Mouse (Mus musculus): Measurements from ENCODE around the gene Hba-x. TPM values are rescaled to one million over a fixed set of nuclear protein-coding genes. Genes with fewer than 3 reads are reported as not detected.

Gene Hba-x
- polyA plus RNA-seq, 1 experiment from 2014 or later, result 4,268 TPM

- DNase-seq (ENCODE audit: extremely low spot score, low spot score), result peak; percentile 92
- H3K4me1 ChIP-seq, result peaks cover 16% of the 10 kb centered on the region; the same call in 1 of the 2 replicates
- peak overlapping the region; percentile 22; the same call in 1 of the 2 replicates for H3K4me3 ChIP-seq
- no peaks in the 10 kb centered on the region for H3K9me3 ChIP-seq
- H3K36me3 ChIP-seq (replicated peaks), result no peaks in the 10 kb centered on the region
- 14% methylated on average over 15 of the region's 15 CpGs for WGBS
- 0 out of 2 replicates have a peak, but pooled peaks cover 5% of the 10 kb centered on the region for H3K27me3 ChIP-seq (ENCODE audit: poor library complexity, severe bottlenecking)
- 0 out of 2 replicates have a peak overlapping the region, but pooled peaks have one; percentile 9 for H3K27ac ChIP-seq
Measured at GRCm38 (mm10) chr11:32324609-32325008, 48.4 kb downstream of the Hba-x start.

Other genes with a start within 250 kb of the Hba-x start
- gene Il9r, start 76.1 kb upstream of the Hba-x start, polyA plus RNA-seq (2016; fragmentation: Nextera tagmentation; extraction: Ambion mirVana), result not detected in 2 replicates
- gene Snrnp25, start 71.0 kb upstream of the Hba-x start, polyA plus RNA-seq (2016; fragmentation: Nextera tagmentation; extraction: Ambion mirVana), result 118 and 120 TPM in 2 replicates
- 21.9 and 22.9 TPM in 2 replicates for gene Rhbdf1, start 54.1 kb upstream of the Hba-x start, polyA plus RNA-seq (2016; fragmentation: Nextera tagmentation; extraction: Ambion mirVana)
- gene Mpg, start 49.9 kb upstream of the Hba-x start, polyA plus RNA-seq (2016; fragmentation: Nextera tagmentation; extraction: Ambion mirVana), result 31.0 and 31.2 TPM in 2 replicates
- 48.3 and 48.6 TPM in 2 replicates for gene Nprl3, start 8.7 kb upstream of the Hba-x start, polyA plus RNA-seq (2016; fragmentation: Nextera tagmentation; extraction: Ambion mirVana)
- 2,180 and 3,072 TPM in 2 replicates for gene Hba-a1, start 7.1 kb downstream of the Hba-x start, polyA plus RNA-seq (2016; fragmentation: Nextera tagmentation; extraction: Ambion mirVana)
- 6.1 and 10.1 TPM in 2 replicates for gene Hbq1b, start 10.6 kb downstream of the Hba-x start, polyA plus RNA-seq (2016; fragmentation: Nextera tagmentation; extraction: Ambion mirVana)
- 3,944 and 5,635 TPM in 2 replicates for gene Hba-a2, start 20.1 kb downstream of the Hba-x start, polyA plus RNA-seq (2016; fragmentation: Nextera tagmentation; extraction: Ambion mirVana)
- not detected in 2 replicates for gene Hbq1a, start 23.7 kb downstream of the Hba-x start, polyA plus RNA-seq (2016; fragmentation: Nextera tagmentation; extraction: Ambion mirVana)
- gene Sh3pxd2b, start 71.4 kb downstream of the Hba-x start, polyA plus RNA-seq (2016; fragmentation: Nextera tagmentation; extraction: Ambion mirVana), result 23.0 and 23.4 TPM in 2 replicates
- 71.3 and 71.7 TPM in 2 replicates for gene Ubtd2, start 179.0 kb downstream of the Hba-x start, polyA plus RNA-seq (2016; fragmentation: Nextera tagmentation; extraction: Ambion mirVana)

Measured in forebrain, embryonic 10.5 days (tissue).